Mouse (Mus musculus): Measurements from ENCODE around the gene Sycp2.

DNA sequence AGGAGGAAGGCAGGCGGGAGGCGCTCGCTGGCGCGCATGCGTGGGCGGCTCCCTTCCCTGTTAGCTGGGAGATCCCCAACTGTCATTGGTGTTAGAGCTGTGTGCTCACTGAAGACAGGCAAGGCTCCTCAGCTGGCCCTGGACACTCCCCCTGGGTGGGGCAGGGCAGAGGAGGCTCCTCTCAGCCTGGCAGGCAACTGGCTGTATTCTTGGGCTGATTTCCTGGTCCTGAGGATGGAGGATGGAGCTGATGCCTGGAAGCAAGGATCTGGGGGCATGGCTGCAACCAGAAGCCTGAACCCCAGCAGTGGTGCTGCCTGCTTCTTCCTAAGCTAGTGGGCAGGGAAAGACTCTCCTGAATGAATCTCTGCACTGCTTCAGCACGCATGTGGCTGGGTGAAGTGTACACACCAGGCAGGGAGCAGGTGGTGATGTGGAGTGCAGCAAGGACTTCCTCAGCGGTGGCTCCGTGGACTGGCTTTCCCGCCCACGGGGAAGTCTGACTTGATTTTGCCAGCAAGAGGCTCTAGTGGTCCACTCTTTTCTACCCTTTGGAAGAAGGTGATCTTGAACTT, 79.9 kb downstream of the Sycp2 start:
- TF ChIP-seq POLR2A (IDR thresholded peaks at IDR 0.05; ENCODE audit: low read depth, low read length) = no peak
- no peak for TF ChIP-seq CTCF (IDR thresholded peaks at IDR 0.05; ENCODE audit: extremely low read depth, insufficient read depth, insufficient read length, insufficient replicate concordance)
